11 mouse cellular contexts compared by ENCODE assay signal in genomic region chr7:73094059-73094458, GRCm38 (mm10).
DNase-seq lines count a peak whose midpoint lies in the region; TF ChIP-seq lines count a peak whose summit lies in the region.
"Had no signal": no experiment of that assay in that cellular context is flagged by ENCODE, and none has a peak within 500 bp of the region (broad histone marks: within the 10 kb centered on the region; RNA-seq: fewer than 3 reads in every experiment).

No protein-coding gene starts in this region.

- peak; percentile 13 for DNase-seq in adrenal gland, adult 2 months
- DNase-seq in adrenal gland, adult 18-20 months (ENCODE audit: low spot score in 2 of 2), result no peak
- DNase-seq in heart, postnatal 10 days, result peak; percentile 11 to 21
- DNase-seq in heart, embryonic 10.5 days (ENCODE audit: low spot score), result no peak
- peak; percentile 54 for DNase-seq in CH12.LX (ENCODE audit: extremely low read depth)
- DNase-seq in forelimb bud, embryonic 11.5 days (ENCODE audit: low read depth, low spot score), result peak; percentile 19
- no peak for DNase-seq in layer of hippocampus, postnatal 10 days (ENCODE audit: low spot score in 2 of 2)
- DNase-seq in neural tube, embryonic 10.5 days (ENCODE audit: extremely low spot score, low spot score), result no peak
- DNase-seq: liver, embryonic 13.5 days had no signal

- H3K4me1 ChIP-seq in heart, embryonic 10.5 days, result no peaks in the 10 kb centered on the region
- H3K4me1 ChIP-seq in CH12.LX (ENCODE audit: control insufficient read depth in 1 of 2, insufficient read depth in 2 of 2), result no peaks in the 10 kb centered on the region
- H3K4me1 ChIP-seq: liver, embryonic 13.5 days had no signal

- TF ChIP-seq RAD21 in CH12.LX (IDR thresholded peaks at IDR 0.05; ENCODE audit: low read depth, low read length), result peak; percentile 53

- no peak for TF ChIP-seq EP300 in CH12.LX (IDR thresholded peaks at IDR 0.05; ENCODE audit: low read length)

- peak; percentile 48 to 55; a peak in 3 of 4 replicates for TF ChIP-seq CTCF in CH12.LX (conservative IDR thresholded peaks at IDR 0.05 in 1 of 2, IDR thresholded peaks at IDR 0.05 in 1 of 2; ENCODE audit: low read depth in 2 of 2, low read length in 2 of 2)

- no peaks in the 10 kb centered on the region for H3K9me3 ChIP-seq in heart, embryonic 10.5 days
- no peaks in the 10 kb centered on the region for H3K9me3 ChIP-seq in CH12.LX (replicated peaks; ENCODE audit: low read length)
- H3K9me3 ChIP-seq: liver, embryonic 13.5 days had no signal

- H3K79me2 ChIP-seq in CH12.LX (replicated peaks; ENCODE audit: control insufficient read depth, extremely low read depth, insufficient read depth, poor library complexity, severe bottlenecking), result no peaks in the 10 kb centered on the region

- in situ Hi-C loops in CH12.LX (cut with MboI; ENCODE audit: low pct_ligation_motif_present, low pct_unique_long_range_greater_than_20kb, low sequenced_read_pairs), result no loop called here

- 0 out of 2 replicates have a peak, but pooled peaks cover 17% of the 10 kb centered on the region for H3K27me3 ChIP-seq in heart, embryonic 10.5 days (ENCODE audit: insufficient read depth, poor library complexity, severe bottlenecking)
- no peaks in the 10 kb centered on the region for H3K27me3 ChIP-seq in CH12.LX (replicated peaks)
- H3K27me3 ChIP-seq: liver, embryonic 13.5 days had no signal

- H3K27ac ChIP-seq in heart, embryonic 10.5 days, result no peak overlapping the region
- no peak overlapping the region for H3K27ac ChIP-seq in CH12.LX (ENCODE audit: insufficient read depth, low read depth)
- H3K27ac ChIP-seq: liver, embryonic 13.5 days had no signal

- H3K4me2 ChIP-seq in CH12.LX (ENCODE audit: insufficient read depth, low read depth, poor library complexity, severe bottlenecking), result no peak overlapping the region
- H3K4me2 ChIP-seq: liver, embryonic 13.5 days had no signal

- intact Hi-C loops in heart, postnatal 10 days (cut with DNase I), result no loop called here

- 40% methylated on average over 3 of the region's 3 CpGs for WGBS in heart, embryonic 10.5 days

- TF ChIP-seq POLR2A in CH12.LX (IDR thresholded peaks at IDR 0.05; ENCODE audit: low read depth, low read length), result no peak

- H3K4me3 ChIP-seq in heart, embryonic 10.5 days, result no peak overlapping the region
- no peak overlapping the region for H3K4me3 ChIP-seq in CH12.LX (replicated peaks in 1 of 3; ENCODE audit: low read depth in 2 of 3, low read length in 2 of 3, poor library complexity in 1 of 3)
- H3K4me3 ChIP-seq: erythroblast, embryonic 14.5 days; liver, embryonic 13.5 days; myocyte had no signal

- H3K36me3 ChIP-seq in heart, embryonic 10.5 days, result no peaks in the 10 kb centered on the region
- H3K36me3 ChIP-seq in CH12.LX (replicated peaks in 1 of 2; ENCODE audit: control insufficient read depth in 1 of 2, insufficient read depth in 1 of 2, low read length in 1 of 2), result no peaks in the 10 kb centered on the region
- H3K36me3 ChIP-seq: liver, embryonic 13.5 days had no signal

- no peak overlapping the region for H3K9ac ChIP-seq in CH12.LX (ENCODE audit: insufficient read depth, low read depth)
- H3K9ac ChIP-seq: liver, embryonic 13.5 days had no signal

- dilution Hi-C loops in CH12.LX (cut with MboI; ENCODE audit: extremely low pct_ligation_motif_present, extremely low pct_unique_long_range_greater_than_20kb, low sequenced_read_pairs), result no loop called here

TF ChIP-seq in CH12.LX, 34 proteins besides CTCF, POLR2A, EP300 and RAD21:
- no peak for TF ChIP-seq ZKSCAN1 (IDR thresholded peaks at IDR 0.05; ENCODE audit: borderline replicate concordance, low read depth, low read length)
- peak; percentile 35 for TF ChIP-seq SMC3 (IDR thresholded peaks at IDR 0.05; ENCODE audit: low read depth, low read length)
TF ChIP-seq in CH12.LX: peak in this region for 1.

Comparison
In these comparisons a context has a peak if more than half of its experiments do, and no peak if none do; other contexts are left out.
1. DNase-seq: peak in adrenal gland, adult 2 months (single experiment), heart, postnatal 10 days (2 of 2), CH12.LX (single experiment) and forelimb bud, embryonic 11.5 days (single experiment); none in adrenal gland, adult 18-20 months (0 of 2), heart, embryonic 10.5 days (single experiment), layer of hippocampus, postnatal 10 days (0 of 2) and neural tube, embryonic 10.5 days (single experiment).